Mouse (Mus musculus) effector memory CD4-positive, alpha-beta T cell, adult 5 months (primary cell): ENCODE results near the gene Fam170b. TPM values are rescaled to one million over a fixed set of nuclear protein-coding genes. Genes with fewer than 3 reads are reported as not detected.

Experiments
- polyA plus RNA-seq: library from polyadenylated mRNA; unstranded; fragments of 100-300 nt; shearing (Covaris generic); gene quantifications from one replicate; pipeline ENCODE4 v1.2.1, GENCODE M21; 2017

Fam170b gene
- polyA plus RNA-seq: not detected

GRCm38 (mm10) chr14:32833847-32834246 lies at the start of gene Fam170b:
Fam170b (plus strand) TSS chr14:32833962.

GRCm38 (mm10) chr14:32785556-32786130 lies 48.1 kb upstream of the Fam170b start, which contains the start of gene Tmem273:
Tmem273 (plus strand) TSS chr14:32785963.

GRCm38 (mm10) chr14:32856681-32857328 lies 23.0 kb downstream of the Fam170b start, which contains the start of gene Vstm4:
Vstm4 (plus strand) TSS chr14:32856756.

Other genes starting within 250 kb of the Fam170b start
- gene Prrxl1, start 234.6 kb upstream of the Fam170b start, polyA plus RNA-seq: not detected
- 0.06 TPM for gene 3425401B19Rik, start 148.7 kb upstream of the Fam170b start, polyA plus RNA-seq
- gene Tmem273, start 48.0 kb upstream of the Fam170b start, polyA plus RNA-seq: 2.1 TPM
- gene Vstm4, start 22.8 kb downstream of the Fam170b start, polyA plus RNA-seq: not detected
- not detected for gene Lrrc18, start 157.4 kb downstream of the Fam170b start, polyA plus RNA-seq